Comparison of ENCODE assay signal across 9 mouse cellular contexts in genomic region chr9:66276697-66277385, GRCm38 (mm10).
DNase-seq lines count a peak whose midpoint lies in the region; ATAC-seq lines count a peak whose summit lies in the region.
"Had no signal": no experiment of that assay in that cellular context is flagged by ENCODE, and none has a peak within 500 bp of the region (broad histone marks: within the 10 kb centered on the region; RNA-seq: fewer than 3 reads in every experiment).

No protein-coding gene starts in this region.

- no peak for ATAC-seq in midbrain, embryonic 13.5 days
- ATAC-seq in midbrain, embryonic 15.5 days (replicated peaks) = no peak
- ATAC-seq in embryonic facial prominence, embryonic 12.5 days (ENCODE audit: insufficient number of reproducible peaks, insufficient read depth, low FRiP score, low TSS enrichment) = peak; percentile 64
- ATAC-seq in heart, embryonic 16.5 days (replicated peaks; ENCODE audit: extremely low read depth, insufficient read depth, low FRiP score) = peak; percentile 70
- ATAC-seq in limb, embryonic 13.5 days (ENCODE audit: low FRiP score, low read depth) = peak; percentile 82

- no peak overlapping the region for H3K4me3 ChIP-seq in midbrain, embryonic 13.5 days (replicated peaks)
- no peak overlapping the region for H3K4me3 ChIP-seq in midbrain, embryonic 15.5 days
- H3K4me3 ChIP-seq in embryonic facial prominence, embryonic 12.5 days = no peak overlapping the region
- no peak overlapping the region for H3K4me3 ChIP-seq in heart, embryonic 16.5 days (ENCODE audit: low read length)
- no peak overlapping the region for H3K4me3 ChIP-seq in limb, embryonic 13.5 days
- H3K4me3 ChIP-seq: neural tube, embryonic 13.5 days had no signal

- DNase-seq in retina, embryonic 14.5 days (ENCODE audit: low spot score) = peak; percentile 31
- no peak for DNase-seq in frontal cortex, postnatal 25 days (ENCODE audit: low spot score in 2 of 2)
- DNase-seq in T-cell, adult 2 months (ENCODE audit: low spot score) = no peak

- WGBS in midbrain, embryonic 13.5 days = 27% methylated on average over 14 of the region's 14 CpGs
- WGBS in midbrain, embryonic 15.5 days = 28% methylated on average over 14 of the region's 14 CpGs
- WGBS in embryonic facial prominence, embryonic 12.5 days = 10% methylated on average over 14 of the region's 14 CpGs
- 20% methylated on average over 14 of the region's 14 CpGs for WGBS in heart, embryonic 16.5 days
- WGBS in limb, embryonic 13.5 days = 13% methylated on average over 14 of the region's 14 CpGs

- H3K27ac ChIP-seq in midbrain, embryonic 13.5 days = 0 out of 2 replicates have a peak overlapping the region, but pooled peaks have one; percentile 25
- H3K27ac ChIP-seq in midbrain, embryonic 15.5 days = no peak overlapping the region
- H3K27ac ChIP-seq in embryonic facial prominence, embryonic 12.5 days = no peak overlapping the region
- H3K27ac ChIP-seq in heart, embryonic 16.5 days (ENCODE audit: low read length) = peak overlapping the region; percentile 41
- peak overlapping the region; percentile 44; the same call in 1 of the 2 replicates for H3K27ac ChIP-seq in limb, embryonic 13.5 days

- H3K9me3 ChIP-seq in midbrain, embryonic 13.5 days = no peaks in the 10 kb centered on the region
- no peaks in the 10 kb centered on the region for H3K9me3 ChIP-seq in midbrain, embryonic 15.5 days
- H3K9me3 ChIP-seq in embryonic facial prominence, embryonic 12.5 days = no peaks in the 10 kb centered on the region
- H3K9me3 ChIP-seq in heart, embryonic 16.5 days (replicated peaks; ENCODE audit: control insufficient read depth, low read length) = no peaks in the 10 kb centered on the region
- H3K9me3 ChIP-seq in limb, embryonic 13.5 days = no peaks in the 10 kb centered on the region
- H3K9me3 ChIP-seq: neural tube, embryonic 13.5 days had no signal

- H3K9ac ChIP-seq in midbrain, embryonic 13.5 days (replicated peaks) = no peak overlapping the region
- no peak overlapping the region for H3K9ac ChIP-seq in midbrain, embryonic 15.5 days
- H3K9ac ChIP-seq in embryonic facial prominence, embryonic 12.5 days = no peak overlapping the region
- H3K9ac ChIP-seq in heart, embryonic 16.5 days (ENCODE audit: low read length) = no peak overlapping the region
- H3K9ac ChIP-seq in limb, embryonic 13.5 days = no peak overlapping the region
- H3K9ac ChIP-seq: neural tube, embryonic 13.5 days had no signal

- no peak overlapping the region for H3K4me2 ChIP-seq in midbrain, embryonic 13.5 days (replicated peaks)
- H3K4me2 ChIP-seq in midbrain, embryonic 15.5 days = no peak overlapping the region
- H3K4me2 ChIP-seq in embryonic facial prominence, embryonic 12.5 days (replicated peaks) = no peak overlapping the region
- H3K4me2 ChIP-seq in heart, embryonic 16.5 days (ENCODE audit: low read depth, low read length) = no peak overlapping the region
- 0 out of 2 replicates have a peak overlapping the region, but pooled peaks have one; percentile 9 for H3K4me2 ChIP-seq in limb, embryonic 13.5 days (replicated peaks)

- peaks cover 34% of the 10 kb centered on the region for H3K4me1 ChIP-seq in midbrain, embryonic 13.5 days (replicated peaks)
- peaks cover 17% of the 10 kb centered on the region for H3K4me1 ChIP-seq in midbrain, embryonic 15.5 days
- H3K4me1 ChIP-seq in embryonic facial prominence, embryonic 12.5 days = peaks cover 23% of the 10 kb centered on the region
- peaks cover 19% of the 10 kb centered on the region for H3K4me1 ChIP-seq in heart, embryonic 16.5 days (ENCODE audit: control insufficient read depth, insufficient read depth, low read length)
- H3K4me1 ChIP-seq in limb, embryonic 13.5 days = peaks cover 34% of the 10 kb centered on the region

- no peaks in the 10 kb centered on the region for H3K36me3 ChIP-seq in midbrain, embryonic 13.5 days
- no peaks in the 10 kb centered on the region for H3K36me3 ChIP-seq in midbrain, embryonic 15.5 days (replicated peaks)
- no peaks in the 10 kb centered on the region for H3K36me3 ChIP-seq in embryonic facial prominence, embryonic 12.5 days
- H3K36me3 ChIP-seq in heart, embryonic 16.5 days (ENCODE audit: control insufficient read depth, insufficient read depth) = no peaks in the 10 kb centered on the region
- no peaks in the 10 kb centered on the region for H3K36me3 ChIP-seq in limb, embryonic 13.5 days
- H3K36me3 ChIP-seq: neural tube, embryonic 13.5 days had no signal

- H3K27me3 ChIP-seq in midbrain, embryonic 13.5 days = no peaks in the 10 kb centered on the region
- H3K27me3 ChIP-seq in midbrain, embryonic 15.5 days (replicated peaks) = no peaks in the 10 kb centered on the region
- no peaks in the 10 kb centered on the region for H3K27me3 ChIP-seq in embryonic facial prominence, embryonic 12.5 days
- no peaks in the 10 kb centered on the region for H3K27me3 ChIP-seq in heart, embryonic 16.5 days (ENCODE audit: control insufficient read depth, insufficient read depth, low read length)
- no peaks in the 10 kb centered on the region for H3K27me3 ChIP-seq in limb, embryonic 13.5 days
- H3K27me3 ChIP-seq: neural tube, embryonic 13.5 days had no signal

Comparison
In these comparisons a context has a peak if more than half of its experiments do, and no peak if none do; other contexts are left out.
1. H3K27ac ChIP-seq: peak in midbrain, embryonic 13.5 days (single experiment), heart, embryonic 16.5 days (single experiment) and limb, embryonic 13.5 days (single experiment); none in midbrain, embryonic 15.5 days (single experiment) and embryonic facial prominence, embryonic 12.5 days (single experiment).
2. ATAC-seq: peak in embryonic facial prominence, embryonic 12.5 days (single experiment), heart, embryonic 16.5 days (single experiment) and limb, embryonic 13.5 days (single experiment); none in midbrain, embryonic 13.5 days (single experiment) and midbrain, embryonic 15.5 days (single experiment).